Mouse (Mus musculus) myocyte (in vitro differentiated cells): ENCODE data around the gene Cecr2. TPM values are rescaled to one million over a fixed set of nuclear protein-coding genes. Genes with fewer than 3 reads are reported as not detected.

Experiments used
- H3K27me3 ChIP-seq: one replicate; pipeline ENCODE4 v1.6.1; 2011; ENCODE audit not compliant: control insufficient read depth, insufficient read depth, insufficient read length
- H3K36me3 ChIP-seq: one replicate; pipeline ENCODE4 v1.6.1; 2011; ENCODE audit not compliant: control insufficient read depth, insufficient read depth
- H3K4me2 ChIP-seq: one replicate; pipeline ENCODE4 v1.6.1; 2011; ENCODE audit warnings: low read depth, control low read depth
- H3K4me3 ChIP-seq: one replicate; pipeline ENCODE4 v1.5.1; 2011; ENCODE audit warnings: mild to moderate bottlenecking, control low read depth, moderate library complexity
- H3K79me2 ChIP-seq: one replicate; pipeline ENCODE4 v1.6.1; 2011; ENCODE audit not compliant: control insufficient read depth, insufficient read depth
- H3ac ChIP-seq: one replicate; pipeline ENCODE4 v1.6.1; 2011; ENCODE audit not compliant: control insufficient read depth, insufficient read length
- CEBPB ChIP-seq: IDR thresholded peaks from 2 replicates; pipeline ENCODE4 v1.6.1; 2011; ENCODE audit warnings: mild to moderate bottlenecking, moderate library complexity; ENCODE audit not compliant: poor library complexity, insufficient read depth, severe bottlenecking
- E2F4 ChIP-seq: IDR thresholded peaks from one replicate; pipeline ENCODE4 v1.6.1; 2011; ENCODE audit warnings: mild to moderate bottlenecking, control low read depth, moderate library complexity; ENCODE audit not compliant: insufficient read depth
- MAX ChIP-seq: IDR thresholded peaks from one replicate; pipeline ENCODE4 v1.6.1; 2011; ENCODE audit warnings: low read depth, mild to moderate bottlenecking, control low read depth
- MYOD1 ChIP-seq, 3 experiments: IDR thresholded peaks; one replicate each; pipeline ENCODE4 v1.6.1; 2011; ENCODE audit warnings: control low read depth in 2 of 3, low read depth in 2 of 3, mild to moderate bottlenecking in 2 of 3, moderate library complexity in 1 of 3; ENCODE audit not compliant: insufficient read length in 2 of 3, control insufficient read depth in 1 of 3
- MYOG ChIP-seq, 3 experiments: IDR thresholded peaks; one replicate each; pipeline ENCODE4 v1.6.1; 2011; ENCODE audit warnings: control low read depth in 2 of 3, low read depth in 2 of 3, mild to moderate bottlenecking in 2 of 3; ENCODE audit not compliant: insufficient read length in 2 of 3, control insufficient read depth in 1 of 3, insufficient read depth in 1 of 3
- POLR2A ChIP-seq: IDR thresholded peaks from one replicate; pipeline ENCODE4 v1.6.1; 2011; ENCODE audit warnings: low read depth, mild to moderate bottlenecking, control low read depth, moderate library complexity; ENCODE audit not compliant: insufficient read length
- POLR2AphosphoS2 ChIP-seq: IDR thresholded peaks from one replicate; pipeline ENCODE4 v1.6.1; 2011; ENCODE audit warnings: low read depth, control low read depth; ENCODE audit not compliant: insufficient read length
- REST ChIP-seq: IDR thresholded peaks from one replicate; pipeline ENCODE4 v1.6.1; 2011; ENCODE audit warnings: mild to moderate bottlenecking, control low read depth, moderate library complexity; ENCODE audit not compliant: insufficient read depth, insufficient read length
- SRF ChIP-seq: IDR thresholded peaks from one replicate; pipeline ENCODE4 v1.6.1; 2011; ENCODE audit warnings: low read depth; ENCODE audit not compliant: control insufficient read depth, insufficient read length
- TCF12 ChIP-seq: IDR thresholded peaks from one replicate; pipeline ENCODE4 v1.6.1; 2011; ENCODE audit warnings: mild to moderate bottlenecking, control low read depth; ENCODE audit not compliant: poor library complexity, insufficient read depth, severe bottlenecking
- TCF3 ChIP-seq: IDR thresholded peaks from one replicate; pipeline ENCODE4 v1.6.1; 2011; ENCODE audit warnings: low read depth, control low read depth; ENCODE audit not compliant: insufficient read length
- USF1 ChIP-seq: IDR thresholded peaks from one replicate; pipeline ENCODE4 v1.6.1; 2011; ENCODE audit warnings: low read depth, mild to moderate bottlenecking, control low read depth, moderate library complexity
- polyA plus RNA-seq: library from polyadenylated mRNA; unstranded; fragments of >200 nt; fragmentation: generic; extraction: Trizol; gene quantifications from one replicate; pipeline ENCODE4 v1.2.1, GENCODE M21; 2012; ENCODE audit warnings: missing spikeins

Gene Cecr2
- polyA plus RNA-seq, 1 experiment = 0.12 TPM

DNA sequence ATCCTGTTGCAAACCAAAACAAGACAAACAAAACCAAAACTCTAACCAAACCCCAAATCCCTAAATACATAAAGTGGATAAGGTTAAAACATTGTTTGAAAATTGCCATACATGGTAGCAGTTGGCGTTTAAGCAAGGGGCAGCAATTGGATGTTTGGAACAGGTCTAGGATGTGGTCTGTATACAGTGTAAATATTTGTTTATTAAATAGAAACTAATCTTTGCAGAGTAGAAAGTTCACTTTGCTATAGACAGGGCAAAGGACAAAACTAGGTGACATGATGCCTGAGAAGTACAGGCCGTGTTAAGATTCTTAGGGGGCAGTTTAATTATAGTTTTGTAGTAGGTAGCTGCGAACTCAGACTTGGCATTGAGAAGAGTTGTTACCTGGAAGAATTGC is 18.6 kb downstream of the Cecr2 start:
- Histone ChIP-seq H3K4me2 (no peak overlapping the region), H3K79me2 (no peaks in the 10 kb centered on the region), H3K36me3 (no peaks in the 10 kb centered on the region)

GRCm38 (mm10) chr6:120686872-120687650 is 20.9 kb downstream of the Cecr2 start:
- Histone ChIP-seq H3K36me3 (no peaks in the 10 kb centered on the region), H3K4me3 (no peak overlapping the region), H3K27me3 (peaks cover 5% of the 10 kb centered on the region), H3ac (no peak overlapping the region), H3K4me2 (no peak overlapping the region), H3K79me2 (no peaks in the 10 kb centered on the region)
- no peak for TF ChIP-seq CEBPB
- no peak for TF ChIP-seq POLR2AphosphoS2
- no peak for TF ChIP-seq E2F4
- TF ChIP-seq TCF3 = no peak
- no peak for TF ChIP-seq MAX
- no peak for TF ChIP-seq REST
- no peak for TF ChIP-seq SRF
- no peak for TF ChIP-seq MYOD1 (IDR thresholded peaks at IDR 0.05; ENCODE audit: control insufficient read depth in 1 of 3, insufficient read length in 2 of 3, low read depth in 2 of 3)
- no peak for TF ChIP-seq USF1
- TF ChIP-seq TCF12 = no peak

More for the DNA sequence above, 18.6 kb downstream of the Cecr2 start:
- TF ChIP-seq MYOG (IDR thresholded peaks at IDR 0.05; ENCODE audit: control insufficient read depth in 1 of 3, insufficient read depth in 1 of 3, insufficient read length in 2 of 3, low read depth in 2 of 3) (no peak), E2F4 (no peak), SRF (no peak), REST (no peak), TCF12 (no peak), TCF3 (no peak)
- peaks cover 7% of the 10 kb centered on the region for H3K27me3 ChIP-seq
- H3ac ChIP-seq = no peak overlapping the region
- no peak overlapping the region for H3K4me3 ChIP-seq

DNA sequence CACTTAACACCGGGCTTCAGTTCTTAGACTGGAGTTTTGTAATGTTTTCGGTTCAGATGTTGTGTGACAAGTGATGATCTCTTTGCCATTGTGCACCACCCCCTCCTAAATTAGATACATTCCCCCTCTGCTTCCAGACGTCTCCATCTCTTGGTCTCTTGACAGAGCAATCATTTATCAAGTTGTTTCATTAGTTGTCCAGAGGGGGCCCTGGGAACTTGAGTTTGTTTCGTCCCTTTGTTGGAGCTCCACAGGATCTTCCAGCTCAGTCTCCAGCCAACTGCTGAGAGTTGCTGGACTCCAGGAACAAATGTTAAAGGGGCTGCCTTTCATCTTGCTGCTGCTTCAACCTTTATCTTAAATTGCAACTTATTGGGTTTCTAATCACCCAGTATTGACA is 34.1 kb downstream of the Cecr2 start:
- Histone ChIP-seq H3ac (no peak overlapping the region), H3K36me3 (no peaks in the 10 kb centered on the region), H3K4me2 (no peak overlapping the region), H3K4me3 (no peak overlapping the region), H3K79me2 (no peaks in the 10 kb centered on the region), H3K27me3 (peaks cover 13% of the 10 kb centered on the region)
- no peak for TF ChIP-seq SRF
- no peak for TF ChIP-seq MAX
- no peak for TF ChIP-seq TCF3
- TF ChIP-seq POLR2AphosphoS2 = no peak
- TF ChIP-seq REST = no peak
- TF ChIP-seq MYOD1 (IDR thresholded peaks at IDR 0.05; ENCODE audit: control insufficient read depth in 1 of 3, insufficient read length in 2 of 3, low read depth in 2 of 3) = no peak
- no peak for TF ChIP-seq CEBPB
- no peak for TF ChIP-seq MYOG (IDR thresholded peaks at IDR 0.05; ENCODE audit: control insufficient read depth in 1 of 3, insufficient read depth in 1 of 3, insufficient read length in 2 of 3, low read depth in 2 of 3)
- no peak for TF ChIP-seq E2F4
- no peak for TF ChIP-seq USF1
- TF ChIP-seq POLR2A = no peak
- no peak for TF ChIP-seq TCF12

DNA sequence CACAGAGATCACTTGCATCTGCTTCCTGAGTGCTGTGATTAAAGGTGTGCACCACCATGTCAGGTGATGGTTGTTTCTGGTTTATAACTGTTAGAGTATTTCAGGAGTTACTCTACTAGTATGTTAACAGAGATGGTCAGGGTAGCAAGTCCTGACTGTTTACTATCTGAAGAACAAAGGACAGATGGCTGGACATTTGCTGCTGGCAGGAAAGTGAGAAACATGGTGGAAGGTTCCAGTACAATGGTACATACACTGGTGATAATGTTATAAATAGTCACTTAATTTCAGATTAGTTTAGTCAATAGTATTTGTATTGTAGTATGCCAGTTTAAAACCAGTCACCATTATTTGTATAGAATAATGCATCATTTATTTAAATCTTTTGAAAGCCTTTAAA is 38.2 kb downstream of the Cecr2 start:
- H3K4me3 ChIP-seq = no peak overlapping the region

GRCm38 (mm10) chr6:120708759-120709158 is 42.6 kb downstream of the Cecr2 start:
- Histone ChIP-seq H3K36me3 (no peaks in the 10 kb centered on the region), H3ac (no peak overlapping the region), H3K4me3 (no peak overlapping the region), H3K27me3 (peaks cover 30% of the 10 kb centered on the region), H3K4me2 (no peak overlapping the region), H3K79me2 (no peaks in the 10 kb centered on the region)
- TF ChIP-seq POLR2A = no peak
- no peak for TF ChIP-seq USF1
- TF ChIP-seq CEBPB = no peak
- no peak for TF ChIP-seq MYOD1 (IDR thresholded peaks at IDR 0.05; ENCODE audit: control insufficient read depth in 1 of 3, insufficient read length in 2 of 3, low read depth in 2 of 3)
- no peak for TF ChIP-seq TCF12
- TF ChIP-seq TCF3 = no peak
- TF ChIP-seq REST = no peak
- TF ChIP-seq MAX = no peak
- no peak for TF ChIP-seq MYOG (IDR thresholded peaks at IDR 0.05; ENCODE audit: control insufficient read depth in 1 of 3, insufficient read depth in 1 of 3, insufficient read length in 2 of 3, low read depth in 2 of 3)
- no peak for TF ChIP-seq E2F4
- TF ChIP-seq SRF = no peak

More for the DNA sequence above, 38.2 kb downstream of the Cecr2 start:
- Histone ChIP-seq H3K79me2 (no peaks in the 10 kb centered on the region), H3K4me2 (no peak overlapping the region), H3K36me3 (no peaks in the 10 kb centered on the region), H3K27me3 (peaks cover 23% of the 10 kb centered on the region), H3ac (no peak overlapping the region)
- TF ChIP-seq E2F4 = no peak
